Mouse (Mus musculus): ENCODE measurements at regions not wholly inside any gene's neighbourhood (a gene's known extent, or its start where the extent isn't known, plus 50 kb on each side); places are given as distances from the start of the nearest gene placed in this dataset.

GRCm38 (mm10) chr13:111170269-111171165 is 84.3 kb upstream of the Actbl2 start:
- Histone ChIP-seq H3K4me3 (replicated peaks; ENCODE audit: insufficient read depth, low read depth, low read length) (no peak overlapping the region), H3K27me3 (ENCODE audit: control insufficient read depth, insufficient read depth, low read length) (no peaks in the 10 kb centered on the region), H3K4me1 (ENCODE audit: control insufficient read depth, insufficient read depth, low read length) (no peaks in the 10 kb centered on the region), H3K27ac (ENCODE audit: insufficient read depth, low read length) (no peak overlapping the region)
- TF ChIP-seq CTCF (IDR thresholded peaks at IDR 0.05; ENCODE audit: borderline replicate concordance, insufficient read depth, low read depth, low read length) (no peak), POLR2A (IDR thresholded peaks at IDR 0.05; ENCODE audit: borderline replicate concordance, insufficient read depth, low read length) (no peak)
- DNase-seq, result no peak
- WGBS, result 79% methylated on average over 5 of the region's 5 CpGs

- no peak for DNase-seq
- no peak overlapping the region for H3K4me3 ChIP-seq (replicated peaks; ENCODE audit: insufficient read depth, low read depth, low read length)
- no peak overlapping the region for H3K27ac ChIP-seq (ENCODE audit: insufficient read depth, low read length)
- TF ChIP-seq CTCF (IDR thresholded peaks at IDR 0.05; ENCODE audit: borderline replicate concordance, insufficient read depth, low read depth, low read length) (no peak), POLR2A (IDR thresholded peaks at IDR 0.05; ENCODE audit: borderline replicate concordance, insufficient read depth, low read length) (no peak)
- no peaks in the 10 kb centered on the region for H3K27me3 ChIP-seq (ENCODE audit: control insufficient read depth, insufficient read depth, low read length)
- no peaks in the 10 kb centered on the region for H3K4me1 ChIP-seq (ENCODE audit: control insufficient read depth, insufficient read depth, low read length)
- WGBS, result 80% methylated on average over 6 of the region's 6 CpGs
Observed at GRCm38 (mm10) chr13:111179186-111179585, 75.6 kb upstream of the Actbl2 start.

GRCm38 (mm10) chr13:111183293-111183692 is 71.5 kb upstream of the Actbl2 start:
- Histone ChIP-seq H3K27ac (ENCODE audit: insufficient read depth, low read length) (no peak overlapping the region), H3K4me1 (ENCODE audit: control insufficient read depth, insufficient read depth, low read length) (no peaks in the 10 kb centered on the region), H3K4me3 (replicated peaks; ENCODE audit: insufficient read depth, low read depth, low read length) (no peak overlapping the region), H3K27me3 (ENCODE audit: control insufficient read depth, insufficient read depth, low read length) (no peaks in the 10 kb centered on the region)
- TF ChIP-seq POLR2A (IDR thresholded peaks at IDR 0.05; ENCODE audit: borderline replicate concordance, insufficient read depth, low read length) (no peak), CTCF (IDR thresholded peaks at IDR 0.05; ENCODE audit: borderline replicate concordance, insufficient read depth, low read depth, low read length) (no peak)
- DNase-seq, result no peak
- WGBS, result 73% methylated on average over 2 of the region's 2 CpGs

GRCm38 (mm10) chr13:111185799-111186198 is 69.0 kb upstream of the Actbl2 start:
- H3K4me1 ChIP-seq (ENCODE audit: control insufficient read depth, insufficient read depth, low read length), result no peaks in the 10 kb centered on the region
- no peak overlapping the region for H3K4me3 ChIP-seq (replicated peaks; ENCODE audit: insufficient read depth, low read depth, low read length)
- TF ChIP-seq POLR2A (IDR thresholded peaks at IDR 0.05; ENCODE audit: borderline replicate concordance, insufficient read depth, low read length) (no peak), CTCF (IDR thresholded peaks at IDR 0.05; ENCODE audit: borderline replicate concordance, insufficient read depth, low read depth, low read length) (no peak)
- no peaks in the 10 kb centered on the region for H3K27me3 ChIP-seq (ENCODE audit: control insufficient read depth, insufficient read depth, low read length)
- no peak overlapping the region for H3K27ac ChIP-seq (ENCODE audit: insufficient read depth, low read length)
- no peak for DNase-seq
- 74% methylated on average over 4 of the region's 4 CpGs for WGBS

- no peaks in the 10 kb centered on the region for H3K27me3 ChIP-seq (ENCODE audit: control insufficient read depth, insufficient read depth, low read length)
- 94% methylated on average over 2 of the region's 2 CpGs for WGBS
- DNase-seq, result no peak
- no peak overlapping the region for H3K27ac ChIP-seq (ENCODE audit: insufficient read depth, low read length)
- H3K4me3 ChIP-seq (replicated peaks; ENCODE audit: insufficient read depth, low read depth, low read length), result no peak overlapping the region
- no peaks in the 10 kb centered on the region for H3K4me1 ChIP-seq (ENCODE audit: control insufficient read depth, insufficient read depth, low read length)
- TF ChIP-seq POLR2A (IDR thresholded peaks at IDR 0.05; ENCODE audit: borderline replicate concordance, insufficient read depth, low read length) (no peak), CTCF (IDR thresholded peaks at IDR 0.05; ENCODE audit: borderline replicate concordance, insufficient read depth, low read depth, low read length) (no peak)
Observed at GRCm38 (mm10) chr13:111186833-111187232, 68.0 kb upstream of the Actbl2 start.

GRCm38 (mm10) chr13:111193919-111194318 is 60.9 kb upstream of the Actbl2 start:
- Histone ChIP-seq H3K4me3 (replicated peaks; ENCODE audit: insufficient read depth, low read depth, low read length) (no peak overlapping the region), H3K27me3 (ENCODE audit: control insufficient read depth, insufficient read depth, low read length) (no peaks in the 10 kb centered on the region), H3K27ac (ENCODE audit: insufficient read depth, low read length) (no peak overlapping the region), H3K4me1 (ENCODE audit: control insufficient read depth, insufficient read depth, low read length) (no peaks in the 10 kb centered on the region)
- DNase-seq, result no peak
- TF ChIP-seq CTCF (IDR thresholded peaks at IDR 0.05; ENCODE audit: borderline replicate concordance, insufficient read depth, low read depth, low read length) (no peak), POLR2A (IDR thresholded peaks at IDR 0.05; ENCODE audit: borderline replicate concordance, insufficient read depth, low read length) (no peak)
- 83% methylated on average over 2 of the region's 2 CpGs for WGBS

- Histone ChIP-seq H3K4me3 (replicated peaks; ENCODE audit: insufficient read depth, low read depth, low read length) (no peak overlapping the region), H3K27me3 (ENCODE audit: control insufficient read depth, insufficient read depth, low read length) (no peaks in the 10 kb centered on the region), H3K27ac (ENCODE audit: insufficient read depth, low read length) (no peak overlapping the region), H3K4me1 (ENCODE audit: control insufficient read depth, insufficient read depth, low read length) (no peaks in the 10 kb centered on the region)
- WGBS, result 74% methylated on average over 7 of the region's 7 CpGs
- DNase-seq, result no peak
- no peak for TF ChIP-seq CTCF (IDR thresholded peaks at IDR 0.05; ENCODE audit: borderline replicate concordance, insufficient read depth, low read depth, low read length)
- TF ChIP-seq POLR2A (IDR thresholded peaks at IDR 0.05; ENCODE audit: borderline replicate concordance, insufficient read depth, low read length), result no peak
Observed at GRCm38 (mm10) chr13:111194337-111194736, 60.5 kb upstream of the Actbl2 start.

- H3K4me3 ChIP-seq (replicated peaks; ENCODE audit: insufficient read depth, low read depth, low read length), result no peak overlapping the region
- DNase-seq, result no peak
- 92% methylated on average over 3 of the region's 3 CpGs for WGBS
- H3K27ac ChIP-seq (ENCODE audit: insufficient read depth, low read length), result no peak overlapping the region
- H3K27me3 ChIP-seq (ENCODE audit: control insufficient read depth, insufficient read depth, low read length), result no peaks in the 10 kb centered on the region
- TF ChIP-seq CTCF (IDR thresholded peaks at IDR 0.05; ENCODE audit: borderline replicate concordance, insufficient read depth, low read depth, low read length), result no peak
- no peak for TF ChIP-seq POLR2A (IDR thresholded peaks at IDR 0.05; ENCODE audit: borderline replicate concordance, insufficient read depth, low read length)
- H3K4me1 ChIP-seq (ENCODE audit: control insufficient read depth, insufficient read depth, low read length), result peaks cover 13% of the 10 kb centered on the region
Observed at GRCm38 (mm10) chr13:111201532-111201931, 53.3 kb upstream of the Actbl2 start.
